Mouse (Mus musculus) brain, adult 2 months (tissue): ENCODE data around the gene Plxdc1.
A peak's percentile ranks its signal among the peaks of the same experiment; 100 is the strongest.

Experiments
- DNase-seq: peaks from one replicate; pipeline ENCODE4 v3.0.0; 2011; ENCODE audit warnings: low read depth, low spot score

Gene Plxdc1

GRCm38 (mm10) chr11:97985727-97986677 is at the start of gene Plxdc1:
Gene Plxdc1 (minus strand): TSS chr11:97986444.
- DNase-seq: peak; percentile 51

GRCm38 (mm10) chr11:98035977-98036377 is 49.7 kb upstream of the Plxdc1 start:
- DNase-seq: peak; percentile 84

DNA sequence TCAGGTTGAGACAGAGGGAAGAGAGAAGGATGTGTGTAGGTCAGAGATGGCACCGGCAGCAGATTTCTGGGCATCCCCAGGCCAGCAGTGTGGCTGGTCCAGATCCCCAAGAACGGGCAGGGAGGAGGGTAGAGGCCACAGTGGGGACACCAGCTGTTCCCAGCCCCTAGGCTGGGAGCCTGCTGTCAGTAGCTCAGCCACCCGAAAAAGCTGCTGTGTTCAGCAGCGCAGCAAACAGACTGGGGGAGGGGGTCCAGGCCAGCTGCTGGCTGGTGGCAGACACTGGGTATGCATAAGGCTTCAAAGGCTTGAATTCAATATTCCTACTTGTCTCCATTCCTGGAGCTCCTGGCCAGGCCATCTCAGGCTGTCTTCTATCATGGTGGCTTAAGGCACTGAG is 48.6 kb upstream of the Plxdc1 start:
- peak; percentile 63 for DNase-seq

DNA sequence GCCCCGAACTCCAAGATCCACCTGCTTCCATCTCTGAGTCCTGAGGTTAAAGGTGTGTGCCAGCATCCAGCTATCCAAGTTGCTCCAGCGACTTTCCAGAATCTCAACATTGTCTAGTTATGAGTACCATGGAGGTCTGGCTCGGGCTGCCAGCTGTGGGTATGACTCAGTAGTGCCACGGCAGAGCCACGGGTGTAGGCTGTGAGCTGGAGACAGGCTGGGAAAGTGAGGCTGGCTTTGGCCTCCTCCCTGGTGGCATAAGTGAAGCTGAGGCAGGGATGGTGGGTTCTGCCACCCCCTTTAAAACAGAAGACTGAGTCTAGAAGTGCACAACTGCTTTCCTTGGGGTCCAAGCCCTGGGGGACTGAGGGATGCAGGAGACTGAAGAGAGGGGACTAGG is 47.8 kb upstream of the Plxdc1 start:
- peak; percentile 75 for DNase-seq

- peak; percentile 88 for DNase-seq
These were observed 45.2 kb upstream of the Plxdc1 start for GRCm38 (mm10) chr11:98031443-98031770.

DNA sequence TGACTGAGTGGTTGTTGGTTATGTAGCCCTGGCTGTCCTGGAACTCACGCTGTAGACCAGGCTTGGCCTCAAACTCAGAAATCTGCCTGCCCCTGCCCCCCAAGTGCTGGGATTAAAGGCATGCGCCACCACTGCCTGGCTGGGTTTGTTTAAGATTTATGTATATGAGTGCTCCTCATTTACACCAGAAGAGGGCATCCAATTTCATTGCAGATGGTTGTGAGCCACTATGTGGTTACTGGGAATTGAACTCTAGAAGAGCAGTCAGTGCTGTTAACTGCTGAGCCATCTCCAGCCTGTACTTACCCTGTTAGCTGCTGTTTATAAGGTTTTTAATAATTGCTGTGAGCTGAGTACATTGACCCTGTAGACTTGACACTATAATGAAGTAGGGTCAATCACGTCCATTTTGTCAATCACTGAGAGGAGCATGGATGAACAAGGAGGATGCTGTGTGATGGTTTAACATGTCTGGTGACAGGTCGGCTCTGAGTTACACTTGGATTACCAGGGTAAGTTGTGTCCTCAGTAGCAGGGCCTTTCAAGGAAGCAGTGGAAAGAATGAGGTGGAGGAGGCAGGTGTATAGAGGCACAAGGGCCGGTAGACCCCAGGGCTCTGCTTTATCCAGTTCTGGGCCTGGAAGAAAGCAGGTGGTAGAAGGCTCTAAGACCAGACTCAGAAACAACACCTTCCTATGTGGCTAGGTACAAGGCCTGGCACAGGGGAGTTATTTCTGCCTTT is 44.6 kb upstream of the Plxdc1 start:
- peak; percentile 44 for DNase-seq

DNA sequence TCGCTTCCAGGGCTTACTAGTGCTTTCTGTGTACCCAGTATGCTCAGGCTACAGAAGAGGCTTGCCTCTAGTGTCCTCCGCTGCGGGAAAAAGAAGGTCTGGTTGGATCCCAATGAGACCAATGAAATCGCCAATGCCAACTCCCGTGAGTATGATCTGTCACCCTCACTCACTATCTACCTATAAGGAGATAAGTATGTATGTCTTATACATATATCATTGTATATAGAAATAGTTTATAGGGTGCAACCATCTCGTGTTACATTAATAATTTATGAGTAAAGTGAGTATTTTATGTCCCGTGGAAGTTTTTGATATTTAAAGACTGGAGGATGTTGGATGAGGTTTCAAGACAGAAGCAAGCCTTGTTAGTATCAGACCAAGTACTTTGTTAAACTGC is 41.5 kb upstream of the Plxdc1 start:
- DNase-seq: no peak

DNA sequence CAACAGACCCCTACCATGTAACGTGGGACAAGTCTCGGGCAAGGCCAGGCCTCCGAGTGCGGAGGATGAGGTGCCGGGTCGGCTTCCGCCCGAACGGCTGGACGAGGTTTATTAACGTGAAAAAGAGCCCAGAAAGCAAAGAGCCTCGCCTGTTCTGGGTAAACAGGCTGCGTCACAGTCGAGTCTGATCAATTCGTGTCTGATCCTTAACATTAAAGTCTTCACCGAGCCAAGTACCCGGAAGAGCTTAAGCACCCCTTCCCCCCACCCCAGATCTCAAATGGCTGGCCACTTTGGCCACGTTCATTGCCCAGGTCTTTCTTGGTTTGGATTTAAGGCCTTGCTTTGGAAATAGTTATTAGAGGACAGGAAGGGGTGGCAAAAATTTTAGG is 41.0 kb upstream of the Plxdc1 start:
- no peak for DNase-seq

- DNase-seq: peak; percentile 97
These were observed 40.5 kb upstream of the Plxdc1 start, which contains the start of gene Rpl19 for GRCm38 (mm10) chr11:98026570-98027296. Gene Rpl19 (plus strand): TSS chr11:98026710.

GRCm38 (mm10) chr11:98026248-98026569 is 40.0 kb upstream of the Plxdc1 start:
- DNase-seq: no peak

DNA sequence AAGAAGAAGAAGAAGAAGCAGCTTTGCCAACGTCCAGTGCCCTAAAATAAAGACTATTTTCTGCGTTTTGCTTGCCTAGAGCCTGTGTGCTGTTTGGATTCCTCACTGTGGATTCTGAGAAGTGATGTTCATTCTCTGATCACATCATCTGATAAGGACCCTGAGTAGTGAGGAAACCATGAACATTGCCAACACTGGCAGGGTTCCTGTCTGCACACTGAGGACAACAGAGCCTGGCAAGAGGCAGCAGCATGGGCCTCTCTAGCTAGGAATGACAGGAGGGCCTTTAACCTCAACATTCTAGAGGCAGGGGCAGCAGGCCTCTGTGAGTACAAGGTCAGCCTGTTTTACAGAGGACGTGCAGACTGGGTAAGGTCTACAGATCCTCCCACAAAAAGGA is 38.3 kb upstream of the Plxdc1 start:
- no peak for DNase-seq

DNA sequence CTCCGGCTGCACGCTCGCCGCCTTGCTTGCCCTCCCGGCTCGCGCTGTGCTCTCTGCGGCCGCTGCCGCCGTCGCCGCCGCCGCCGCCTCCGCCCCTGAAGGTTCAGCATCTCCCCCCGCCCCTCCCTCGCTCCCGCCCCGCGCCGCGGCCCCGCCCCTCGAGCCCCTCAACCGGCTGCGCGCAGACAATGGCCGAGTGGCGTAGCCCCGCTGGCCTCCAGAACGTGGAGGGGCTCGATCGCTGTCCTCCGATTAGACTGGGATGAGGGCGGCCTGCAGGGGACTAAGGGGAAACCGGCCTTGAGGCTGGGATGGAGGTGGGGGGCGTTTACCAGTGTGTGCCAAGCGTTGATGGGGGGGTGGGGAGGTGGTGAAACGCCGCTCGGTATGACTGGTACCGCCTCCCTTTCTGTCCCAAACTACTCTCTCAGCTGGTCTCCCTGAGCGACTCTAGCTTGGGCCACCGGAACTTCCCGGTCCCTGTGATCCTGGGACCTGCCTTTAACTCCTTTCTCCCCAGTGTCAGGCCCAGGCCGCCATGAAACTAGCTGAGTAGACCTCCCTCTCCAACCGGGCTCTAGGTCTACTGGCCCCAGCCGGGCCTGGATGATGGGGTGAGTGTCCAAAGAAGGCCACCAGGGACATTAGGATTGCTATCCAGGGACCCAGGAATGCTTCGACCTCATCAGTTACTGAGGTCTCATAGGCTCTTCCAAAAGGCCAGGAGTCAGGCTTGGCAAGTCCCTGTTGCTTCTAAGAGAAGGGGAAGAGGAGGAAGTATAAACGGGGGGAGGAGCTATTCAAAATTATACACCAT is 36.5 kb upstream of the Plxdc1 start, which contains the start of gene Cacnb1:
Gene Cacnb1 (minus strand): TSS at position 480 of the 817 bp plus-strand sequence.
- peak; percentile 80 for DNase-seq

DNA sequence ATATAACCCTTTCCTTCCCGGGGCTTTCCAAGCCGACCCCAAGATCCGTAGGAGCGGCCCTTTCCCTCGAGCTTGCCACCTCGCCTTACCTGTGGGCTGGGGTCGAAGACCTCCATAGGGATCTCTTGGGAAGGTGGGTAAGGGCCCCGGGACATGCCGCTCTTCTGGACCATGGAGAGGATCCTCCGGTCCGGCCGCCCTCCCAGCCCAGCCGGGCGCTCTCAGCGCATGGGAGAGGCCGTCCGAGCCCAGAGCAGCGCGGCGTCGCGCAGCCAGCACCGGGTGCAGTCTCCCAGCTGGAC is 36.0 kb upstream of the Plxdc1 start:
- no peak for DNase-seq

- DNase-seq: peak; percentile 87
These were observed 35.5 kb upstream of the Plxdc1 start for GRCm38 (mm10) chr11:98021565-98022252.

GRCm38 (mm10) chr11:98021118-98021517 is 34.9 kb upstream of the Plxdc1 start:
- no peak for DNase-seq

DNA sequence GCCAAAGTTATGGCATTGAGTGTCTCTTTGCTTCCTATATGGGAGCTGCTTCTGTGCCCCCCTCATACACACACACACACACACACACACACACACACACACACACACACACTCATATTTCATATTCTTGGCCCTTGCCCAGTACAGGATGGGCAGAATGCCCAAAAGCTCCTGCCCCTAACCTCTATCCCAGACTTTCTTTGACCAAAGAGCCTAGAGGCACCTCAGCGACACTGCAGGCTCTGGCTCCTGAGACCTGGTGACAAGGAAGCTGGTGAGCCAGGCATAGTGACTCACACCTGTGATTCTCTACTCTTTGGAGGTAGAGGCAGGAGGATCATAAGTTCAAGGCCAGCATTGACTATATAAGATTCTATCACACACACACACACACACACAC is 34.5 kb upstream of the Plxdc1 start:
- DNase-seq: peak; percentile 67

- DNase-seq: no peak
These were observed 33.8 kb upstream of the Plxdc1 start for GRCm38 (mm10) chr11:98019883-98020610.

DNA sequence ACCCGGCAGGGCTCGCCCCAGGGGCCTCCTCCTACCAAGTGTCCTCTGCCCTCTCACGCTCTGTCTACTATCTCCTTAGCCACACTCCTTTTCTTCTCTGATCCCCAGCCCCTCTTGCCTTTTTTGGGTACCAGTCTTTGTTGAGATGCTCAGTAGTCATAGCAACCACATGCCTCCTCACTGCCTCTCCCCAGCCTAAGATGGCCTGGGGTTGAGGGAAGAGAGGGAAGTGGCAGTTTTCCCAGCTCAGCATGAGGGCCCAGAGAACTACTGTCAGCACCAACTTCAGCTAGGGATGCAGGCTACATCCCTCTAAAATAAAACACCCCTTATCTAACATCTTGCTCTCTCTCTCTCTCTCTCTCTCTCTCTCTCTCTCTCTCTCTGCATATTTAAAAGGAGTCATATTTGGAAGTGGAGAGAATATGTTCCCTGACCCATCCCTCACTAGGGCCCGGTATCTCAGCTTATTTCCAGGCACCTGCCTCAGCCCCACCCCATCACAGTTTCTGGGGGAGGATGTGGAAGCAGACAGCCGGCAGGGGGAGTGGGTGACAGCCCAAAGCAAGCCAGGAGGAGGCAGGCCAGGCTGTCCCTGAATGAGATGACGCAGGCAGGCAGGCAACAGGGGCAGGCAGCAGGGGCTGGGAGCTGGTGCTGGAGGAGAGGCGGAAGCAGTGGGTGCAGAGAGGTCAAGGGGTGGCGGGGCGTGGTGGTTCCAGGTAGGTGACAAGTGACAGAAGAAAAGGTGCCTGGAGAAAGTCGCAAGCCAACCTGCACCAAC is 32.8 kb upstream of the Plxdc1 start:
- peak; percentile 94 for DNase-seq

- DNase-seq: no peak
These were observed 32.0 kb upstream of the Plxdc1 start for GRCm38 (mm10) chr11:98018222-98018621.
